Comparison of ENCODE assay signal across 8 mouse cellular contexts in genomic region chr14:31128826-31129219, GRCm38 (mm10). TPM values are rescaled to one million over a fixed set of nuclear protein-coding genes. Genes with fewer than 3 reads are reported as not detected.
DNase-seq lines count a peak whose midpoint lies in the region; ATAC-seq and TF ChIP-seq lines count a peak whose summit lies in the region.

Smim4 (minus strand) TSS chr14:31128956.

- TF ChIP-seq EP300 in heart, adult 2 months (IDR thresholded peaks at IDR 0.05; ENCODE audit: insufficient read depth, low read depth, low read length): no peak

- peak; percentile 79 for TF ChIP-seq CTCF in heart, adult 2 months (IDR thresholded peaks at IDR 0.05)

- H3K79me2 ChIP-seq in heart, adult 2 months (replicated peaks; ENCODE audit: control insufficient read depth, insufficient read depth, low read length): no peaks in the 10 kb centered on the region

- H3K27ac ChIP-seq in embryonic facial prominence, embryonic 14.5 days (replicated peaks; ENCODE audit: low read depth, low read length): peak within 1 kb of the TSS; percentile 84
- peak within 1 kb of the TSS; percentile 90 for H3K27ac ChIP-seq in heart, adult 2 months
- H3K27ac ChIP-seq in limb, embryonic 13.5 days: peak within 1 kb of the TSS; percentile 92
- H3K27ac ChIP-seq in midbrain, embryonic 16.5 days (ENCODE audit: low read length): peak within 1 kb of the TSS; percentile 89

- peak within 1 kb of the TSS; percentile 74 for H3K4me2 ChIP-seq in embryonic facial prominence, embryonic 14.5 days (ENCODE audit: low read depth, low read length)
- H3K4me2 ChIP-seq in limb, embryonic 13.5 days (replicated peaks): peak within 1 kb of the TSS; percentile 96
- peak within 1 kb of the TSS; percentile 88 for H3K4me2 ChIP-seq in midbrain, embryonic 16.5 days (ENCODE audit: low read length)

- intact Hi-C loops in heart, adult 2 months (cut with DNase I): loop anchor here (2.0 kb wide), 1 partner anchor 66 kb away; no protein-coding TSS in a partner anchor

- WGBS in embryonic facial prominence, embryonic 14.5 days: under 1% methylated on average over 33 of the region's 33 CpGs
- under 1% methylated on average over 33 of the region's 33 CpGs for WGBS in heart, adult 2 months
- 0% methylated on average over 33 of the region's 33 CpGs for WGBS in limb, embryonic 13.5 days
- WGBS in midbrain, embryonic 16.5 days: under 1% methylated on average over 33 of the region's 33 CpGs

- H3K4me1 ChIP-seq in embryonic facial prominence, embryonic 14.5 days (ENCODE audit: control insufficient read depth, insufficient read depth, low read length): peaks cover 58% of the 10 kb centered on the region
- peaks cover 7% of the 10 kb centered on the region for H3K4me1 ChIP-seq in heart, adult 2 months (ENCODE audit: control insufficient read depth, insufficient read depth, low read length)
- H3K4me1 ChIP-seq in limb, embryonic 13.5 days: peaks cover 66% of the 10 kb centered on the region
- peaks cover 47% of the 10 kb centered on the region for H3K4me1 ChIP-seq in midbrain, embryonic 16.5 days (ENCODE audit: control insufficient read depth, insufficient read depth, low read length)

- ATAC-seq in embryonic facial prominence, embryonic 14.5 days (ENCODE audit: low read depth): peak; percentile 94
- peak; percentile 95 for ATAC-seq in limb, embryonic 13.5 days (ENCODE audit: low FRiP score, low read depth)
- ATAC-seq in midbrain, embryonic 16.5 days: peak; percentile 96

- peak; percentile 98 for DNase-seq in 3T3-L1 (ENCODE audit: low read depth, low spot score)
- peak; percentile 87 to 93 for DNase-seq in adrenal gland, postnatal 4 days (ENCODE audit: low spot score in 2 of 2)
- DNase-seq in embryonic facial prominence, embryonic 14.5 days (ENCODE audit: low spot score): peak; percentile 100
- DNase-seq in heart, adult 2 months: peak; percentile 94 to 98
- DNase-seq in kidney, adult 8-10 months: peak; percentile 98
- peak; percentile 84 to 98 for DNase-seq in spleen, postnatal 10 days (ENCODE audit: low spot score in 2 of 2)

- H3K4me3 ChIP-seq in embryonic facial prominence, embryonic 14.5 days (ENCODE audit: low read depth, low read length): peak within 1 kb of the TSS; percentile 69
- H3K4me3 ChIP-seq in heart, adult 2 months: peak within 1 kb of the TSS; percentile 82
- H3K4me3 ChIP-seq in limb, embryonic 13.5 days: peak within 1 kb of the TSS; percentile 73
- peak within 1 kb of the TSS; percentile 83 for H3K4me3 ChIP-seq in midbrain, embryonic 16.5 days (ENCODE audit: low read depth, low read length)

- H3K27me3 ChIP-seq in embryonic facial prominence, embryonic 14.5 days (replicated peaks; ENCODE audit: control insufficient read depth, insufficient read depth, low read length): no peaks in the 10 kb centered on the region
- no peaks in the 10 kb centered on the region for H3K27me3 ChIP-seq in heart, adult 2 months (ENCODE audit: control insufficient read depth, insufficient read depth, low read length)
- H3K27me3 ChIP-seq in limb, embryonic 13.5 days: no peaks in the 10 kb centered on the region
- no peaks in the 10 kb centered on the region for H3K27me3 ChIP-seq in midbrain, embryonic 16.5 days (ENCODE audit: control insufficient read depth, insufficient read depth, low read depth, low read length)

- peaks cover 10% of the 10 kb centered on the region; the same call in 1 of the 2 replicates for H3K36me3 ChIP-seq in embryonic facial prominence, embryonic 14.5 days (ENCODE audit: control insufficient read depth, insufficient read depth, low read length)
- peaks cover 2% of the 10 kb centered on the region; the same call in 1 of the 2 replicates for H3K36me3 ChIP-seq in heart, adult 2 months (ENCODE audit: control insufficient read depth, insufficient read depth, low read length)
- H3K36me3 ChIP-seq in limb, embryonic 13.5 days: peaks cover under 1% of the 10 kb centered on the region
- no peaks in the 10 kb centered on the region for H3K36me3 ChIP-seq in midbrain, embryonic 16.5 days (ENCODE audit: control insufficient read depth, insufficient read depth, low read length)

- peak; percentile 94 for TF ChIP-seq POLR2A in heart, adult 2 months (IDR thresholded peaks at IDR 0.05; ENCODE audit: insufficient read depth, low read depth, low read length)

- H3K9ac ChIP-seq in embryonic facial prominence, embryonic 14.5 days (ENCODE audit: low read depth, low read length): peak within 1 kb of the TSS; percentile 84
- H3K9ac ChIP-seq in heart, adult 2 months (ENCODE audit: low read depth, low read length): peak within 1 kb of the TSS; percentile 74
- H3K9ac ChIP-seq in limb, embryonic 13.5 days: peak within 1 kb of the TSS; percentile 83
- peak within 1 kb of the TSS; percentile 82 for H3K9ac ChIP-seq in midbrain, embryonic 16.5 days (ENCODE audit: low read depth, low read length)

- no peaks in the 10 kb centered on the region for H3K9me3 ChIP-seq in embryonic facial prominence, embryonic 14.5 days (ENCODE audit: control insufficient read depth, low read length)
- no peaks in the 10 kb centered on the region for H3K9me3 ChIP-seq in limb, embryonic 13.5 days
- no peaks in the 10 kb centered on the region for H3K9me3 ChIP-seq in midbrain, embryonic 16.5 days (replicated peaks; ENCODE audit: control insufficient read depth, low read length, poor library complexity, severe bottlenecking)

RNA-seq across cellular contexts. Expression of gene Smim4, which starts in this region (rescaled TPM):
- 10 to 100 TPM; 62.0 to 76.4 TPM for total RNA-seq in adrenal gland, postnatal 4 days (2021)
- 62.3 and 64.8 TPM in 2 replicates for polyA plus RNA-seq in embryonic facial prominence, embryonic 14.5 days (2014; fragmentation: Nextera tagmentation; extraction: Ambion mirVana)
- 10 to 100 TPM; 61.1 to 81.3 TPM for total RNA-seq in heart, adult 2 months (2021)
- 57.5 and 81.7 TPM in 2 replicates for polyA plus RNA-seq in heart, adult 2 months (2012; rRNA removed)
- 68.5 and 70.1 TPM in 2 replicates for polyA plus RNA-seq in limb, embryonic 13.5 days (2015; fragmentation: Nextera tagmentation; extraction: Ambion mirVana)
- polyA plus RNA-seq in midbrain, embryonic 16.5 days (2015; fragmentation: Nextera tagmentation; extraction: Ambion mirVana): 38.4 and 57.0 TPM in 2 replicates

Comparison
In these comparisons a context has a peak if more than half of its experiments do, and no peak if none do; other contexts are left out.
1. Peak in every context shown above with its lines: DNase-seq, ATAC-seq, H3K4me3 ChIP-seq and H3K27ac ChIP-seq.